Mouse (Mus musculus): ENCODE results near the gene Hfe2. TPM values are rescaled to one million over a fixed set of nuclear protein-coding genes. Genes with fewer than 3 reads are reported as not detected.
"Not testable (repeated sequence)": the region's sequence is repeated elsewhere in the genome, so short reads cannot be mapped to it uniquely, and the experiment has no call there.

Gene Hfe2
- total and polyA plus RNA-seq, 2 experiments, result 29.6 to 93.8 TPM

- Histone ChIP-seq H3K4me3 (ENCODE audit: insufficient read depth, low read depth, low read length) (no peak overlapping the region), H3K36me3 (ENCODE audit: control insufficient read depth, insufficient read depth, low read length) (no peaks in the 10 kb centered on the region), H3K9ac (ENCODE audit: low read depth, low read length) (no peak overlapping the region), H3K79me2 (ENCODE audit: control insufficient read depth, insufficient read depth, low read length) (no peaks in the 10 kb centered on the region), H3K27ac (replicated peaks; ENCODE audit: insufficient read depth, low read depth, low read length) (peak overlapping the region; percentile 68; the same call in 1 of the 2 replicates), H3K27me3 (ENCODE audit: control insufficient read depth, insufficient read depth, low read length) (no peaks in the 10 kb centered on the region), H3K4me1 (ENCODE audit: control insufficient read depth, insufficient read depth, low read length) (peaks cover 4% of the 10 kb centered on the region)
- DNase-seq (ENCODE audit: extremely low read depth, low read depth, low spot score), result peak; percentile 3
- TF ChIP-seq CTCF (IDR thresholded peaks at IDR 0.05; ENCODE audit: low read depth, low read length), result no peak
- no peak for TF ChIP-seq POLR2A (IDR thresholded peaks at IDR 0.05; ENCODE audit: extremely low read depth, insufficient read depth, low read length)
- 97% methylated on average over 1 of the region's 1 CpGs for WGBS
Measured at GRCm38 (mm10) chr3:96495490-96496210, 29.3 kb upstream of the Hfe2 start.

GRCm38 (mm10) chr3:96496216-96496615 lies 28.8 kb upstream of the Hfe2 start:
- no peak for TF ChIP-seq CTCF (IDR thresholded peaks at IDR 0.05; ENCODE audit: low read depth, low read length)
- TF ChIP-seq POLR2A (IDR thresholded peaks at IDR 0.05; ENCODE audit: extremely low read depth, insufficient read depth, low read length), result no peak
- DNase-seq (ENCODE audit: extremely low read depth, low read depth, low spot score), result peak; percentile 40
- peak overlapping the region; percentile 39; the same call in 1 of the 2 replicates for H3K9ac ChIP-seq (ENCODE audit: low read depth, low read length)
- WGBS, result 53% methylated on average over 7 of the region's 7 CpGs
- H3K4me3 ChIP-seq (ENCODE audit: insufficient read depth, low read depth, low read length), result no peak overlapping the region; the same call in 1 of the 2 replicates
- no peaks in the 10 kb centered on the region for H3K27me3 ChIP-seq (ENCODE audit: control insufficient read depth, insufficient read depth, low read length)
- no peaks in the 10 kb centered on the region for H3K79me2 ChIP-seq (ENCODE audit: control insufficient read depth, insufficient read depth, low read length)
- no peaks in the 10 kb centered on the region for H3K36me3 ChIP-seq (ENCODE audit: control insufficient read depth, insufficient read depth, low read length)
- peaks cover 4% of the 10 kb centered on the region for H3K4me1 ChIP-seq (ENCODE audit: control insufficient read depth, insufficient read depth, low read length)
- H3K27ac ChIP-seq (replicated peaks; ENCODE audit: insufficient read depth, low read depth, low read length), result peak overlapping the region; percentile 68

GRCm38 (mm10) chr3:96496620-96497275 lies 28.2 kb upstream of the Hfe2 start:
- H3K4me1 ChIP-seq (ENCODE audit: control insufficient read depth, insufficient read depth, low read length); H3K36me3 ChIP-seq (ENCODE audit: control insufficient read depth, insufficient read depth, low read length); H3K27me3 ChIP-seq (ENCODE audit: control insufficient read depth, insufficient read depth, low read length); H3K79me2 ChIP-seq (ENCODE audit: control insufficient read depth, insufficient read depth, low read length): not testable (repeated sequence)
- Histone ChIP-seq H3K4me3 (ENCODE audit: insufficient read depth, low read depth, low read length) (peak overlapping the region; percentile 79), H3K27ac (replicated peaks; ENCODE audit: insufficient read depth, low read depth, low read length) (peak overlapping the region; percentile 89), H3K9ac (ENCODE audit: low read depth, low read length) (peak overlapping the region; percentile 74)
- peak; percentile 78 for DNase-seq (ENCODE audit: extremely low read depth, low read depth, low spot score)
- 18% methylated on average over 14 of the region's 14 CpGs for WGBS

- peak overlapping the region; percentile 89 for H3K27ac ChIP-seq (replicated peaks; ENCODE audit: insufficient read depth, low read depth, low read length)
- H3K27me3 ChIP-seq (ENCODE audit: control insufficient read depth, insufficient read depth, low read length), result no peaks in the 10 kb centered on the region
- peak; percentile 78 for TF ChIP-seq CTCF (IDR thresholded peaks at IDR 0.05; ENCODE audit: low read depth, low read length)
- no peak for TF ChIP-seq POLR2A (IDR thresholded peaks at IDR 0.05; ENCODE audit: extremely low read depth, insufficient read depth, low read length)
- WGBS, result under 1% methylated on average over 19 of the region's 19 CpGs
- peak; percentile 88 for DNase-seq (ENCODE audit: extremely low read depth, low read depth, low spot score)
- H3K4me1 ChIP-seq (ENCODE audit: control insufficient read depth, insufficient read depth, low read length), result peaks cover 4% of the 10 kb centered on the region
- peak overlapping the region; percentile 79 for H3K4me3 ChIP-seq (ENCODE audit: insufficient read depth, low read depth, low read length)
- H3K79me2 ChIP-seq (ENCODE audit: control insufficient read depth, insufficient read depth, low read length), result no peaks in the 10 kb centered on the region
- H3K9ac ChIP-seq (ENCODE audit: low read depth, low read length), result peak overlapping the region; percentile 89
- no peaks in the 10 kb centered on the region for H3K36me3 ChIP-seq (ENCODE audit: control insufficient read depth, insufficient read depth, low read length)
Measured at GRCm38 (mm10) chr3:96497451-96498028, 27.4 kb upstream of the Hfe2 start.

- Histone ChIP-seq H3K4me3 (ENCODE audit: insufficient read depth, low read depth, low read length) (no peak overlapping the region), H3K36me3 (ENCODE audit: control insufficient read depth, insufficient read depth, low read length) (no peaks in the 10 kb centered on the region), H3K4me1 (ENCODE audit: control insufficient read depth, insufficient read depth, low read length) (peaks cover 4% of the 10 kb centered on the region), H3K79me2 (ENCODE audit: control insufficient read depth, insufficient read depth, low read length) (no peaks in the 10 kb centered on the region), H3K27me3 (ENCODE audit: control insufficient read depth, insufficient read depth, low read length) (no peaks in the 10 kb centered on the region), H3K9ac (ENCODE audit: low read depth, low read length) (no peak overlapping the region), H3K27ac (replicated peaks; ENCODE audit: insufficient read depth, low read depth, low read length) (no peak overlapping the region)
- 91% methylated on average over 4 of the region's 4 CpGs for WGBS
- DNase-seq (ENCODE audit: extremely low read depth, low read depth, low spot score), result peak; percentile 10
- no peak for TF ChIP-seq POLR2A (IDR thresholded peaks at IDR 0.05; ENCODE audit: extremely low read depth, insufficient read depth, low read length)
- TF ChIP-seq CTCF (IDR thresholded peaks at IDR 0.05; ENCODE audit: low read depth, low read length), result no peak
Measured at GRCm38 (mm10) chr3:96498476-96499245, 26.3 kb upstream of the Hfe2 start.

All from liver, adult 2 months (tissue).